Comparison of ENCODE assay signal across 8 mouse cellular contexts in the genomic region with DNA sequence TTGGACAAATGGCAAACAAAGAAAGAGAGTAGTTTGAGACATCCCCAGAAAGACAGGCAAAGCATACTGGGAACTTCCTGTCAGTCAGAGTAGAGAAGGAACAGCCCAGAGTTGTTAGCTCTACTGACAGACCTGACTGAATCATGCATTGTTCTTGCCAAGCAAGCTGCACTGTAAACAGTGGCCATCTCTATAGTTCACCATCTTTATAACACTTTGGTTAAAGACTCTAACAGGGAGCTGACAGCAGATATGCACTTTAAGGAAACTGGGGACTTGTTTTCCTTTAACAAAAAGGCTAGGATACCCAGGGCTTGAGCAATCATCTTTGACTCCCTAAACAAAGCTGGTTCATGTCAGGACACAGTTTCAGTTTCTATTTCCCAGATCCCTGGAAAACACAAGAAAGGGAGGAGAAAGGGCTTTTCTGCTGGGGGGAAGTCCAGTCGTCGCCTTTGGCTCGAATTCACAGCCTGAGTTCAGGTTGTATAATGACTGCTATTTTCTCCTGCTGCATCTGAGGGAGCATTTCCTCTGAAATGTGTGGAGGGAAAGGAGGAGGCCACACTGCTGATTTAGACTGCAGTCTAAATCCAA. TPM values are rescaled to one million over a fixed set of nuclear protein-coding genes. Genes with fewer than 3 reads are reported as not detected.
DNase-seq lines count a peak whose midpoint lies in the region; ATAC-seq and TF ChIP-seq lines count a peak whose summit lies in the region.

A gene (plus strand): TSS at position 395 of the 597 bp plus-strand sequence.

- H3K9me3 ChIP-seq in embryonic facial prominence, embryonic 11.5 days (replicated peaks; ENCODE audit: control insufficient read depth, low read length), result no peaks in the 10 kb centered on the region

- peak; percentile 27 for DNase-seq in thymus, adult 2 months
- no peak for DNase-seq in thymus, adult 18-20 months
- DNase-seq in embryonic facial prominence, embryonic 11.5 days (ENCODE audit: low spot score), result no peak
- DNase-seq in heart, postnatal 10 days, result peak; percentile 59 to 68
- DNase-seq in kidney, postnatal 25 days, result peak; percentile 41 to 63
- no peak for DNase-seq in cerebellum, postnatal 36 days
- no peak for DNase-seq in cerebellum, postnatal 25 days

- H3K36me3 ChIP-seq in thymus, adult 2 months (ENCODE audit: control insufficient read depth, insufficient read depth, low read length), result no peaks in the 10 kb centered on the region
- no peaks in the 10 kb centered on the region for H3K36me3 ChIP-seq in embryonic facial prominence, embryonic 11.5 days (replicated peaks; ENCODE audit: control insufficient read depth, insufficient read depth, low read depth, low read length)

- TF ChIP-seq POLR2A in thymus, adult 2 months (IDR thresholded peaks at IDR 0.05; ENCODE audit: control insufficient read depth, extremely low read depth, insufficient read depth, low read length, poor library complexity), result no peak

- intact Hi-C loops in heart, postnatal 10 days (cut with DNase I), result loop anchor here (1.0 to 5.0 kb wide), 4 partner anchors 29 to 148 kb away; a partner anchor contains a TSS

- H3K4me3 ChIP-seq in thymus, adult 2 months (ENCODE audit: control insufficient read depth, insufficient read depth, low read length), result peak within 1 kb of the TSS; percentile 49
- H3K4me3 ChIP-seq in embryonic facial prominence, embryonic 11.5 days (ENCODE audit: low read depth, low read length), result peak within 1 kb of the TSS; percentile 15; the same call in 1 of the 2 replicates

- ATAC-seq in embryonic facial prominence, embryonic 11.5 days (replicated peaks; ENCODE audit: insufficient number of reproducible peaks, low FRiP score, low TSS enrichment, low read depth), result no peak
- peak; percentile 7 for ATAC-seq in megakaryocyte progenitor cell, adult 5-6 weeks (replicated peaks; ENCODE audit: poor library complexity)

- TF ChIP-seq CTCF in thymus, adult 2 months (IDR thresholded peaks at IDR 0.05; ENCODE audit: borderline replicate concordance, control insufficient read depth, extremely low read depth, insufficient read depth, low read length, poor library complexity), result no peak

- no peaks in the 10 kb centered on the region for H3K27me3 ChIP-seq in thymus, adult 2 months (ENCODE audit: control insufficient read depth, insufficient read depth, low read length)
- H3K27me3 ChIP-seq in embryonic facial prominence, embryonic 11.5 days (ENCODE audit: control insufficient read depth, insufficient read depth, low read length), result no peaks in the 10 kb centered on the region

- 30% methylated on average over 3 of the region's 3 CpGs for WGBS in thymus, adult 2 months
- WGBS in embryonic facial prominence, embryonic 11.5 days, result 19% methylated on average over 3 of the region's 3 CpGs

- H3K4me2 ChIP-seq in embryonic facial prominence, embryonic 11.5 days (ENCODE audit: low read depth, low read length), result peak within 1 kb of the TSS; percentile 38

- peaks cover 5% of the 10 kb centered on the region for H3K4me1 ChIP-seq in thymus, adult 2 months (replicated peaks; ENCODE audit: control insufficient read depth, insufficient read depth, low read length)
- no peaks in the 10 kb centered on the region for H3K4me1 ChIP-seq in embryonic facial prominence, embryonic 11.5 days (ENCODE audit: control insufficient read depth, insufficient read depth, low read length)

- H3K9ac ChIP-seq in embryonic facial prominence, embryonic 11.5 days (replicated peaks; ENCODE audit: low read length), result no peak within 1 kb of the TSS; the same call in 1 of the 2 replicates

- peak within 1 kb of the TSS; percentile 71 for H3K27ac ChIP-seq in thymus, adult 2 months (ENCODE audit: control insufficient read depth, insufficient read depth, low read length)
- H3K27ac ChIP-seq in embryonic facial prominence, embryonic 11.5 days (replicated peaks; ENCODE audit: low read depth, low read length), result no peak within 1 kb of the TSS

RNA-seq across cellular contexts. Expression of the gene that starts here (rescaled TPM):
- 16.9 and 28.7 TPM in 2 replicates for polyA plus RNA-seq in thymus, adult 2 months (2012; rRNA removed)
- 0.38 and 0.82 TPM in 2 replicates for polyA plus RNA-seq in embryonic facial prominence, embryonic 11.5 days (2014; fragmentation: Nextera tagmentation; extraction: Ambion mirVana)
- 10 to 100 TPM in 1 of 2 experiments, 1 to 10 TPM in 1; 9.2 to 12.2 TPM for total RNA-seq in heart, postnatal 10 days (2021)
- 38.6 and 48.9 TPM in 2 replicates for total RNA-seq in megakaryocyte progenitor cell, adult 5-6 weeks (2015)
- total RNA-seq in megakaryocyte progenitor cell, adult 5-6 weeks (2017), result 68.1 and 72.0 TPM in 2 replicates

Comparison
In these comparisons a context has a peak if more than half of its experiments do, and no peak if none do; other contexts are left out.
1. DNase-seq: peak in thymus, adult 2 months (single experiment), heart, postnatal 10 days (2 of 2) and kidney, postnatal 25 days (2 of 2); none in thymus, adult 18-20 months (0 of 2), embryonic facial prominence, embryonic 11.5 days (single experiment), cerebellum, postnatal 36 days (0 of 2) and cerebellum, postnatal 25 days (0 of 2).